Mouse (Mus musculus) embryonic facial prominence, embryonic 10.5 days (tissue): Measurements from ENCODE around the gene Zfp541. TPM values are rescaled to one million over a fixed set of nuclear protein-coding genes. Genes with fewer than 3 reads are reported as not detected.

Experiments
- polyA plus RNA-seq: library from polyadenylated mRNA; unstranded; fragments of >200 nt; fragmentation: Nextera tagmentation; extraction: Ambion mirVana; gene quantifications from 2 replicates; pipeline ENCODE4 v1.2.1, GENCODE M21; 2016

Zfp541 gene
- polyA plus RNA-seq, 1 experiment from 2014 or later = 0.05 TPM

Other genes starting within 250 kb of the Zfp541 start
- gene Obox6, start 222.1 kb upstream of the Zfp541 start, polyA plus RNA-seq = not detected in 2 replicates
- gene Crx, start 181.8 kb upstream of the Zfp541 start, polyA plus RNA-seq = 0.11 and 0.13 TPM in 2 replicates
- not detected in 2 replicates for gene Crxos, start 179.2 kb upstream of the Zfp541 start, polyA plus RNA-seq
- gene Selenow, start 139.4 kb upstream of the Zfp541 start, polyA plus RNA-seq = 756 and 839 TPM in 2 replicates
- gene Nop53, start 115.7 kb upstream of the Zfp541 start, polyA plus RNA-seq = 180 and 185 TPM in 2 replicates
- 11.6 and 13.8 TPM in 2 replicates for gene Ehd2, start 94.2 kb upstream of the Zfp541 start, polyA plus RNA-seq
- gene Bicra, start 13.9 kb upstream of the Zfp541 start, polyA plus RNA-seq = 8.9 and 9.2 TPM in 2 replicates
- gene Napa, start 36.6 kb downstream of the Zfp541 start, polyA plus RNA-seq = 200 and 202 TPM in 2 replicates
- gene Kptn, start 58.1 kb downstream of the Zfp541 start, polyA plus RNA-seq = 25.8 and 26.7 TPM in 2 replicates
- gene Slc8a2, start 68.0 kb downstream of the Zfp541 start, polyA plus RNA-seq = 0.16 and 0.20 TPM in 2 replicates
- 55.5 and 67.7 TPM in 2 replicates for gene Meis3, start 113.3 kb downstream of the Zfp541 start, polyA plus RNA-seq
- 19.0 and 20.1 TPM in 2 replicates for gene Dhx34, start 160.2 kb downstream of the Zfp541 start, polyA plus RNA-seq
- gene C5ar2, start 182.3 kb downstream of the Zfp541 start, polyA plus RNA-seq = 0.05 and 0.09 TPM in 2 replicates
- 0.54 and 0.64 TPM in 2 replicates for gene C5ar1, start 197.7 kb downstream of the Zfp541 start, polyA plus RNA-seq
- 5.9 and 9.1 TPM in 2 replicates for gene Inafm1, start 211.8 kb downstream of the Zfp541 start, polyA plus RNA-seq
- gene Ccdc9, start 225.0 kb downstream of the Zfp541 start, polyA plus RNA-seq = 27.1 and 27.5 TPM in 2 replicates
- 12.9 and 13.4 TPM in 2 replicates for gene Bbc3, start 246.6 kb downstream of the Zfp541 start, polyA plus RNA-seq